Mouse (Mus musculus): ENCODE data around the gene Pinlyp.

- TF ChIP-seq POLR2A (IDR thresholded peaks at IDR 0.05; ENCODE audit: insufficient read depth, low read depth, low read length) (no peak), CTCF (IDR thresholded peaks at IDR 0.05) (no peak)
Measured at GRCm38 (mm10) chr7:24523723-24524122, 22.2 kb downstream of the Pinlyp start.

All from heart, adult 2 months (tissue).